Mouse (Mus musculus): Measurements from ENCODE around the gene Tmem100.
A peak's percentile ranks its signal among the peaks of the same experiment; 100 is the strongest.

Tmem100 gene

DNA sequence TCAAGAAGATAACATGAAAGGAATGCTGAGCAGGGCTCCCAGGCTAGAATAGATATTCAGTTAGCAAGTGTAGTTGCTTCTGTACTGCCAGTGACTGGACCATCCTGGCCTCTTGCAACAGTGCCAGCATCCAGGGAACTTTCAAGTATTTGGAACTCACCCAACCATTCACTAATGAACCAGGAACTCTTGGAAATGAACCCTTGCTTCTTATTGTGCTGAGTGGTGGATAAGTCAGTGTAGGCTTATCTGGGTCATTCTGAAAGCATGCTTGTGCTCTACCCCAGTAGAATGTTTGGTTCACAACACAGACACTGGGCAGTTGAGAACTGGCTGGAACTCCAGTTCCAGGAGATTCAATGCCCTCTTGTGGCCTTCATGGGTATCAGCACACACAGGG lies 29.1 kb downstream of the Tmem100 start:
- DNase-seq (ENCODE audit: low spot score in 2 of 2), result no peak

- no peak for DNase-seq (ENCODE audit: low spot score in 2 of 2)
Measured at GRCm38 (mm10) chr11:90062657-90063056, 32.5 kb downstream of the Tmem100 start.

DNA sequence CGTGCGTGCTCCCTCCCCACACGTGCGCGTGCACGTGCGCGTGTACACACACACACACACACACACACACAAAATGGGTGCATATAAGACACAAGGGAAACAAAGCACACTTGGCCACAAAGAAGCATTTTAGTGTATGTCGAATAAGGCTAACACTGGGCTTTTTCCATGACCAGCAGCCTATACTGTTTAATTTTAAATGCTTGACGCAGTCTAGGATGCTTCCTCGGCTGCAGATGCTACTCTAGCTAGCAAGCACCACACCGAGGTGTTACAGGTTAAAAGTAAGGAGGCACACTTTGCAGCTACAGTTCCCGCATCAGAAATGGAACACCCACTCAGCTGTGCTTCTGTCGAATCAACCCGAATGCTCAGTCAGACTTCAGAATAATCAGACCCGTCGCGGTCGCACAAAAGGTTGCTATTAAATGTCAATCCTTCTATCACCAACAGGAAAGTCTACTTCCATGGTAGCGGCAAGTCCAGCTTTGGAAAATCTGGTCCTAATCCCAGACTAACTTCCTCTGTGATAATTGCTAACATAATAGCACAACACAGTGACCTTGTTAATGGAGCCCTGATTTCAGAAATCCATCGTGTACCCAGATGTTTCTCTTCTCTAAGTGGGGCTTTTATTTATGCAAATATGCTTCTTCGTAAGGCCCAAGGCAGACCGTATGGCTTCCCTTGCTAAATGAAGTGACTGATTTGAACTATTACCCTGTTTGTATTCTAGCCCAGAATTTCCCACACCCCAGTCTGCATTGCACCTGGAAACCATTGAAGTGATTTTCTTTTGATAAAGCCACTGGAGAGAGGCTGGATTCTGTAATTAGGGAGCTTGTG lies 36.5 kb downstream of the Tmem100 start:
- DNase-seq (ENCODE audit: low spot score in 2 of 2), result no peak

DNA sequence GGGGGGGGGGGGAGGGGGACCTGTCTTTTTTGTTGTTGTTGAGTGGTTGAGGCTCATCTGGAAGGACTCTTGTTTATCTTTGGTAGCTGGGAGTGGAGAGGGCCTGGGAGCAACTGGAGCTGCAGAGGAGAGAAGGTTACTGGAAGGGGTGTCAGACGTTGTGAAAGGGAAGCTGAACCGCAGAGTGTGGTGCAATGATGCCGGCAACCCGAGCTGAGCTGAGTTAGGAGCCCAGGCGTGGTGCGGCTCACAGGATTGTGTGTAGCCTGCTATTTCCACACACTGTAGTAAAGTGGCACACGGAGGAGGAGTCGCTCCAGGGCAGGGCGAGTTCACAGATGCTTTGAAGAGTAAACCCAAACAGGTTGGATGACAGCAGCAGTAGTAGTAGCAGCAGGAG lies 41.6 kb downstream of the Tmem100 start:
- peak in 1 of 2 experiments; percentile 7 for DNase-seq (ENCODE audit: low spot score in 2 of 2)

DNA sequence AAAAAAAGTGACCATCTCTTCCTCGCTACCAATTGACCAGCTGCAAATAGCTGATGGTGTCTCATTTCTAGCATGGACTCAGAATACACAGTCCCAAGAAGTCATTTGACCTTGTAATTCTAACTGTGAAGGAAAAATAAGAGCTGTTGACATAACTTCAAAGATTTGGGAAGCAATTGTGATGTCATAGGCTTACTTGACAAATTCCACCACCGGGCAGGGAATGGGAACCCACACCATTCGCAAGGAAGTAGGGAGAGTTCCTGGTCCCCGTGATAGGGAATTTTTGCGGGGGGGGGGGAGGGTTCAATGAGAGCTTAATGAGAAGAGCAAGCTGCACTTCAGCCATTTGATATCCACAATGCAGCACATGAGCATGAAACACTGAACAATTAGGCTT lies 43.1 kb downstream of the Tmem100 start:
- DNase-seq (ENCODE audit: low spot score in 2 of 2), result no peak

- no peak for DNase-seq (ENCODE audit: low spot score in 2 of 2)
Measured at GRCm38 (mm10) chr11:90076666-90077065, 46.5 kb downstream of the Tmem100 start.

- no peak for DNase-seq (ENCODE audit: low spot score in 2 of 2)
Measured at GRCm38 (mm10) chr11:90080678-90081267, 50.6 kb downstream of the Tmem100 start.

DNA sequence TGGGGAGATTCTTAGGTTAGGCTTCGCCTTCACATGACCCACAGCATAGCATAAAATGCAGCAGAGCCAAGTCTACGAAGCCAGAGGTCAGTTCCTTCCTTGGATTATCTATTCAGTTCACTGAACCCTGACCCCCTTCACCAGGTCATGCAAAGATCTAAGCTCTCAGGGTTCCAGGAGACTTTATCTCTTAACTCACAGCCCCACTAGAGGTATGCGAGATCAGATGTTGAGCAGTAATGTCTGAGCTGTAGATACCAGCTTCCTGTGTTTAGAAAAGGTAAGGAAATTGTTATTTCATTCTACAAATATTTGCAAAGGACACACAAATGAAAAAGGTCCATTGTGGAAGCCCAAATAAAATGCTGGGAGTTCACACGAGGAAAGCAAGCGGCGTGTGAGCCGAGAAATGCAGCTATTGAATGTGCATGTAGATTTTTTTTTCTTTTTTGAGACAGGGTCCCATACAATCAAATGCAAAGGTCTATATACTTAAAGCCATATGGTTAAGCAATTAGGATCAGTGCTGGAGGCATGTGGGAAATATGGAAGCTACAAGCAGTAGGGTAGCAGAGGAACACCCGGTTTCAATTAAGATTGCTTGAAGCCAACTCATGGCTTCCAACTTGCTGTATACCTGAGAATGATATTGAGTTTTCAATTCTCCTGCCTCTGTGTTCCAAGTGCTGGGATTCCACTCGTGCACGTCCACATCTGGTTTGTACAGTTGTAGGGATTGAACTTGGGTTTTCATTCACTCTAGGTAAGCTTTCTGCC lies 51.9 kb downstream of the Tmem100 start:
- DNase-seq (ENCODE audit: low spot score in 2 of 2), result no peak

- no peak for DNase-seq (ENCODE audit: low spot score in 2 of 2)
Measured at GRCm38 (mm10) chr11:90083042-90083441, 52.9 kb downstream of the Tmem100 start.

GRCm38 (mm10) chr11:90084166-90084565 lies 54.0 kb downstream of the Tmem100 start:
- no peak for DNase-seq (ENCODE audit: low spot score in 2 of 2)

All from spleen, postnatal 14 days (tissue).